Mouse (Mus musculus) intestine, embryonic 15.5 days (tissue): Measurements from ENCODE around the gene Rspry1. TPM values are rescaled to one million over a fixed set of nuclear protein-coding genes. Genes with fewer than 3 reads are reported as not detected.

Experiments
- ATAC-seq: fragments of 200-750 bp; cut with Nextera tagmentation; 2 replicates; pipeline ENCODE4 v1.8.0; 2017; ENCODE audit warnings: moderate TSS enrichment, moderate library complexity
- H3K27ac ChIP-seq: fragments of 300-500 bp; sonication (generic); 2 replicates; pipeline ENCODE4 v1.5.1; 2015; ENCODE audit warnings: mild to moderate bottlenecking, inconsistent platforms
- H3K27me3 ChIP-seq: fragments of 300-500 bp; sonication (generic); replicated peaks from 2 replicates; pipeline ENCODE4 v1.6.1; 2015; ENCODE audit warnings: inconsistent platforms
- H3K36me3 ChIP-seq: fragments of 300-500 bp; sonication (generic); 2 replicates; pipeline ENCODE4 v1.6.1; 2015; ENCODE audit warnings: inconsistent platforms
- H3K4me1 ChIP-seq: fragments of 300-500 bp; sonication (generic); replicated peaks from 2 replicates; pipeline ENCODE4 v1.6.1; 2015; ENCODE audit warnings: inconsistent platforms
- H3K4me2 ChIP-seq: fragments of 300-500 bp; sonication (generic); replicated peaks from 2 replicates; pipeline ENCODE4 v1.6.1; 2015; ENCODE audit warnings: mild to moderate bottlenecking, inconsistent platforms
- H3K4me3 ChIP-seq: fragments of 300-500 bp; sonication (generic); replicated peaks from 2 replicates; pipeline ENCODE4 v1.5.1; 2015; ENCODE audit warnings: inconsistent platforms
- H3K9ac ChIP-seq: fragments of 300-500 bp; sonication (generic); 2 replicates; pipeline ENCODE4 v1.6.1; 2015; ENCODE audit warnings: inconsistent platforms
- H3K9me3 ChIP-seq: fragments of 300-500 bp; sonication (generic); 2 replicates; pipeline ENCODE4 v1.6.1; 2016; ENCODE audit warnings: inconsistent platforms
- WGBS: fragments of 180-500 bp; shearing (Covaris S2); methylation state at CpG from one replicate; pipeline ENCODE4 v1.1.7; 2015; 5-methylcytosine and 5-hydroxymethylcytosine counted together
- polyA plus RNA-seq: library from polyadenylated mRNA; unstranded; fragments of >200 nt; fragmentation: Nextera tagmentation; extraction: Ambion mirVana; gene quantifications from 2 replicates; pipeline ENCODE4 v1.2.1, GENCODE M21; 2015

Rspry1 gene
- polyA plus RNA-seq, 1 experiment from 2014 or later, result 28.3 TPM

DNA sequence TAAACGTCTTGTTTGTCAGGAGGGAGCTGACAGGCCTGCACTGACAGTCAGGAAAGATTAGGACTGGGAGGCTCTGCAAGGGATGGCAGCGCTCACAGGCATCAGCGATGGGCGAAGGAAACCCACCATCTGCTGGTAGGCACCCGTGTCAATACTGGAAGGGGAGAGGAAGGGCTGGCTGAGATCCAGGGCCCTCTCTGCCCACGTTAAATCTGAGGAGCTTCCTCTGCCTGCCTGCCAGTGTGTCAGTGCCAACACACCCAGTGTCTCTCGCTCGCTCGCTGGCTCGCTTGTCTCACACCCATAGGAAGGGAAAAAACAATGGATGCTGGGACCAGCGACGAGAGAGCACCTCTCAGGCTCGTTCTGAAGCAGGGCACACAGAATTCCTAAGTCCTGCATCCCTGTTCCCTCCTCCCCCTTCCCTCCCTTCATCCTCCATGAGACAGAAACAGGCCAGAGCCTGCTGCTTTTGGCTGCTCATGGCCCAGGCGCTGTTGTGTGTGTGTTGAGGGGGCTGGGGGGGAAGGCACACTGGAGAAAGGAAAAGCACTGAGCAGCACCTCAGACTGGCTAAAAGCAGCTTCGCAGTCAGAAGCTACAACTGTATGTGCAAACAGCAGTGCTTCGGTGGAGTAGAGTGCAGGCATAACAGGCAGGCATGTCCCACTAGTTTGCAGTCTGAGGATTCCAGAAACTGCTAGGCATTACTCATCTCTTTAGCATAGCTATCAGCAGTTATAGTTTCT, 27.4 kb upstream of the Rspry1 start:
- H3K27ac ChIP-seq, result no peak overlapping the region
- no peaks in the 10 kb centered on the region for H3K9me3 ChIP-seq
- H3K9ac ChIP-seq, result no peak overlapping the region
- H3K27me3 ChIP-seq, result no peaks in the 10 kb centered on the region
- no peak overlapping the region for H3K4me3 ChIP-seq
- no peak overlapping the region for H3K4me2 ChIP-seq
- H3K36me3 ChIP-seq, result peaks cover 26% of the 10 kb centered on the region
- WGBS, result 90% methylated on average over 16 of the region's 16 CpGs
- H3K4me1 ChIP-seq, result no peaks in the 10 kb centered on the region
- no peak for ATAC-seq

DNA sequence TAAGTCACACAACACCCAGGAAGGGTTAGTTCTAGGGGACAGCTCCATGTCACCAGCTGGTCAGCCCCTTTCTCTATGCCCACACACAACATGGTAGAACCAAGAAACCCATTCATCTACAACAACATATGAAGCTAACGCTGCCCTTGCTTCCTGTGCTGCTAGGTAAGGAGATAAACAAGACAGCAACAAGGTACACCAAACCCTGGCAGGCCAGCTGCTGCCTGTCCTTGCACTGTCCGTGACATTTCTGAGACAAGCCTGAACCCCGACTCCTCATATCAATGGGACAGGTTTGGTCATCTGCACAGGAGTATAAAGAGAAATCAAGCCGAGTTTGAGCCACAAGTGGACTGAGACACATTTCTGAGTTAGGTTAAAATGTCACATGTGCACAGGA, 26.6 kb upstream of the Rspry1 start:
- WGBS, result 92% methylated on average over 4 of the region's 4 CpGs
- H3K27me3 ChIP-seq, result no peaks in the 10 kb centered on the region
- peaks cover 27% of the 10 kb centered on the region for H3K36me3 ChIP-seq
- no peaks in the 10 kb centered on the region for H3K4me1 ChIP-seq
- no peak overlapping the region for H3K27ac ChIP-seq
- H3K9ac ChIP-seq, result no peak overlapping the region
- H3K4me3 ChIP-seq, result no peak overlapping the region
- no peak overlapping the region for H3K4me2 ChIP-seq
- H3K9me3 ChIP-seq, result no peaks in the 10 kb centered on the region
- ATAC-seq, result no peak

DNA sequence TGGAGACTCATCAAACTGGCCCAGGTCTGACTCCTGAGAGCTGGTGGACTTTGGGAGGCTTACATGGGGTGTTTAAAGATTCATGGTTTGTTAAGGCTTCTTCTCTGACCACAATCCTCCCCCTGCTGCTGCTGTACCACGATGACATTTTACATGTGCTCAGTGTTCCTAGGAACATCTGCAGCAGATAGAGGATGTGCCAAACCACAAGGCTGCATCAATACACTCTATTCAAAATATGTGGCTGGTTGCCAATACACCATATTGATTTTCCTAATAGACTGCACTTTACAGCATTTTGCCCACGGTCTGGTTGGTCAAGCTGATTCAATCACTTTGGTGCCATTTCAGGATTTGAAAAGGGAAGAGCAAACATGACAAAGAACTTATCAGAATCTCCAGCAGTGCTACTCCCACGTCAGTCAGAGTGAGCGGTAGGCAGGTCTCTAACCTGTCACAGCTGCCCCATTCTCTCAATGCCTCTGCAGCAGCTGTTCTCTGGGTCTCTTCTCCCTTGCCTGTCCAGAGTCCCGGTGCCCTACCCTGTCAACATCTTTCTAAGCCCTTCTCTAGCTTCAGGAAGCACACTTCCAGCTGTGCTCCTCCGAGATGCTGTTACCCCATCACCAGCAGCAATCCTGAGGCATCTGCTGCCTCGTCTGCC, 19.8 kb upstream of the Rspry1 start:
- H3K27ac ChIP-seq, result no peak overlapping the region
- no peak overlapping the region for H3K4me2 ChIP-seq
- peaks cover 48% of the 10 kb centered on the region for H3K36me3 ChIP-seq
- no peaks in the 10 kb centered on the region for H3K9me3 ChIP-seq
- ATAC-seq, result no peak
- WGBS, result 81% methylated on average over 7 of the region's 7 CpGs
- H3K27me3 ChIP-seq, result no peaks in the 10 kb centered on the region
- no peaks in the 10 kb centered on the region for H3K4me1 ChIP-seq
- no peak overlapping the region for H3K4me3 ChIP-seq
- H3K9ac ChIP-seq, result no peak overlapping the region

DNA sequence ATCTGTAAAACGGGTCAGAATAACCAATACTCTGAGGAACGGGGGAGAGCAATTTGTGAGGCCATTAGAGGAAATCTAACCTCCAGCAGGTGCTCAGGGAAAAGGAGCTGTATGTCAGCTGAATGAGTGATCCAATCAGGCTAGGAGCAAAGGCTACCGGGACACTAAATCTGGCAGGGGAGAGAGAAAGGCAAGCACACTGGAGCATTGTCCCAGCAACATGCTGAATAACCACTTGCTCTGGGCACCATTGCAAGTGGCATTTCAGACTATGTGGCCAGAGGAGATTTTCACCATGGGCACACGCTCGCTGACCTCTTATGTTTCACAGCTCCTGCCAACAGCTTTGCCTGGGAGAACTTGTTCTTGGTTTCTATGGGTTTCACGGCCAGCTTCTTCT, 19.2 kb upstream of the Rspry1 start:
- H3K4me2 ChIP-seq, result no peak overlapping the region
- H3K4me1 ChIP-seq, result no peaks in the 10 kb centered on the region
- no peak overlapping the region for H3K9ac ChIP-seq
- H3K9me3 ChIP-seq, result no peaks in the 10 kb centered on the region
- ATAC-seq, result no peak
- no peak overlapping the region for H3K4me3 ChIP-seq
- no peak overlapping the region for H3K27ac ChIP-seq
- H3K36me3 ChIP-seq, result peaks cover 53% of the 10 kb centered on the region
- H3K27me3 ChIP-seq, result no peaks in the 10 kb centered on the region
- 90% methylated on average over 6 of the region's 6 CpGs for WGBS

DNA sequence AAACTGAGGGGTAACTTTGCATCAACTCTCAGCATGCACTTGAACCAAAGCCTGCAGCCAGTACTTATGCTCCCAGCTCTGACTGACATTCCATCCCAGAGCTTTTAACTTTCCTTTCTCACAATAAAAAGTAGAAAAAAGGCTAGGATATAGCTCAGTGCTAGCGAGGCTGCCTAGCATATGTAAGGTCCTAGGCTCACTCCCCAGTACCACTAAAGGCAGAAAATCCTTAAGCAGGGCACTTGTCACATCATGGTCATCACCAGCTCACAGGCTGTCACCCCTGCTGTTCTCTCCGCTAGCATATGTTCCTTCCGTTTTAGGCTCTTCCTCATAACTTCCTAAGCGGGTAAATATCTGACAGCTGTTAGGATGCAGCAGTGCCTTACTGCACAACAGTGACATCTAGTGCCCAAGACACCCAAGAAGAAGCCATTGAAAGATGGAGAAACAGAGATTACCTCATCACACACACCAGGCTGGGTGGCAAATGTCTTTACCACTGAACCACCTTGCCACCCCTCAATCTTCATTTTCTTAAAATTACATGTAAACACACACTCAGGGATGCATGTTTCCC, 17.4 kb upstream of the Rspry1 start:
- no peak overlapping the region for H3K4me3 ChIP-seq
- 0 out of 2 replicates have a peak, but pooled peaks have one; percentile 23 for ATAC-seq
- WGBS, result 48% methylated on average over 4 of the region's 4 CpGs

DNA sequence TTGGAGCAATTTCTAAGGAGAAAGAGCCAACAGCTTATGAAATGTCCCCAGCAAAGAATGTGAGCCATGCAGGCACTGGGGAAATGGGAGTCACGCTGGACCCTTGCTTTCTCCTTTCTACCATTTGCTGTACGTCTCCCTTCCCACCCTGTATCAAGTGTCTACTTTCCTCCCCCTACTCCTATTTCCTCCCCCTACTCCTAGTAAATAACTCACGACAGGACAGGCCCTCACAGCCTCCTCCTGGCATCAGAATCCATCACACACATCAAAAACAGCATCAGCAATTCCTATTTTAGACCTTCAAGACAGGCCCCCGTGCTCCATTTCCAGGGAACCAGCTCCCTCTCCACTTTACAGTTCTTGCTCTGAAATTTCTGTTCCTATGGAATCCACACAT, 10.0 kb upstream of the Rspry1 start:
- H3K4me2 ChIP-seq, result no peak overlapping the region
- no peak overlapping the region for H3K9ac ChIP-seq
- H3K4me3 ChIP-seq, result no peak overlapping the region
- no peak for ATAC-seq
- H3K27me3 ChIP-seq, result no peaks in the 10 kb centered on the region
- peaks cover 11% of the 10 kb centered on the region; the same call in 1 of the 2 replicates for H3K36me3 ChIP-seq
- H3K4me1 ChIP-seq, result no peaks in the 10 kb centered on the region; the same call in 1 of the 2 replicates
- H3K27ac ChIP-seq, result no peak overlapping the region
- 82% methylated on average over 4 of the region's 4 CpGs for WGBS
- no peaks in the 10 kb centered on the region for H3K9me3 ChIP-seq

More for the DNA sequence above, 17.4 kb upstream of the Rspry1 start:
- no peaks in the 10 kb centered on the region for H3K27me3 ChIP-seq
- H3K9me3 ChIP-seq, result no peaks in the 10 kb centered on the region
- H3K4me2 ChIP-seq, result no peak overlapping the region
- H3K9ac ChIP-seq, result no peak overlapping the region
- peaks cover 42% of the 10 kb centered on the region for H3K36me3 ChIP-seq
- no peak overlapping the region for H3K27ac ChIP-seq
- no peaks in the 10 kb centered on the region for H3K4me1 ChIP-seq

DNA sequence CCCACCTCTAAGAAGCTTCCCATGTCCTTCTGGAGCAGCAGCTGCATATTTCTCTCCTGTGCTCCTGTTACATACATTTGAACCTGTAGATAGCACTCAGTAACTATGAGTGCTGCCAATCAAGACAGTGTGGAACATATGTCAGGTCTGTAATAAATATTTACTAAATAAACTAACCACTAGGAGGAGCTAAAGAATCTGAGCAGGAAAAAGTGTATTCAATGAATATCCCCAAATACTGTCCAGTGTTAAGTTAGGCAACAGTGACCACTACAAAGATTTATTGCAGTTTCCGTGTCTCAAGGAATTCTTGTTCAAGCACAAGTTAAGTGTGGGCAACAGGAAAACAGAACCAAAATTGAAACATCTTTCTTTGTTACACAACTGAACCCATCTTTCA, 7.5 kb upstream of the Rspry1 start:
- Histone ChIP-seq H3K4me3 (no peak overlapping the region), H3K4me2 (no peak overlapping the region), H3K9ac (no peak overlapping the region), H3K27ac (no peak overlapping the region), H3K36me3 (0 out of 2 replicates have a peak, but pooled peaks cover 3% of the 10 kb centered on the region), H3K9me3 (no peaks in the 10 kb centered on the region), H3K4me1 (no peaks in the 10 kb centered on the region; the same call in 1 of the 2 replicates), H3K27me3 (no peaks in the 10 kb centered on the region)
- ATAC-seq, result no peak
- 47% methylated on average over 1 of the region's 1 CpGs for WGBS

DNA sequence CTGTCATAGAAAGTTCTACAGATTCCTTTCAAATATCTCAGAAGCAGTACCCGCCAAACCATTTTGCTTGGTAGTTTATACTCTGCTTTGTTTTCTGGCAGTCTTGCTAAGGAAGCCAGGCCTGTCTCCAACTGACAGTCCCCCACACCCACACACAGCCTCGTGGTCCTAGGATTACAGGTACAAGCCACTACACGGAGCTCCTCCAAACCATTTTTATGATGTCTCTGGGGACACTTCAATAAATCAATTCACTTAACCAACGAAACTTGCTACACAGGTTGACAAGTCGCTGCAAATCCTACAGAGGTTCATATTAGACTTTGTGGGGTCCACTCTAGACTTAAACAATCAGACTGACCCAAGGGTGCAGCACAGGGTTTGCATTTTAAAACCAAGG, 1.3 kb upstream of the Rspry1 start:
- WGBS, result 17% methylated on average over 5 of the region's 5 CpGs

DNA sequence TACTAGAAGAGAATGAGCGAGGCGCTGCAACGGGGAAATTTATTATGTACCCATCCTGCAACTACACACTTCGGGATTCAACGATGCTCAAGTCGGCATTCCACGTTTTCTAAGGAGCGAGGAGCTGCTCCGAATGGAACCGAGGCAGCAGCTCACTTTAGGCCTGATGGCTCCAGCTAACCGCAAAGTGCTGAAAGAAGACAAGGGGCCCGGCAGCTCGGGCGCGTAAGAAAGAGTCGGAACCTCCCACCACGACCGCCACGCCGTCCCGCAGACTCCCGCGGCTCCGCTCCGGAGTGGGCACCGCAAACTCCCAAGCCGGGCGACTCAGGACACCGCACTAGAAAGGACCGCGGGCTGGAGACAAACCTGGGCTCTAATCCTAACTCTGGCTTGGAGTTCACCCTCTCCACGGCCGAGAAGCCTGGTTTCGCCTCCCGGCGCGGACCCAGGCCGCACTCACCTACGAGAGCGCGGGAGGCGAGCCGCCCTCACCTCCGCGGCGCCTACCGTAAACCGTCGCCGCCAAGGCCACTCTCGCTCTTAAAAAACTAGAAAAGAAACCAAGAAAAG, 617 bp upstream of the Rspry1 start:
- Histone ChIP-seq H3K4me2 (peak overlapping the region; percentile 81), H3K27ac (peak overlapping the region; percentile 87), H3K9ac (peak overlapping the region; percentile 76), H3K4me1 (peaks cover 10% of the 10 kb centered on the region), H3K4me3 (peak overlapping the region; percentile 91), H3K36me3 (no peaks in the 10 kb centered on the region), H3K9me3 (no peaks in the 10 kb centered on the region), H3K27me3 (no peaks in the 10 kb centered on the region)
- under 1% methylated on average over 51 of the region's 51 CpGs for WGBS
- ATAC-seq, result peak; percentile 40

More for the DNA sequence above, 1.3 kb upstream of the Rspry1 start:
- no peak for ATAC-seq
- peak overlapping the region; percentile 81 for H3K4me2 ChIP-seq
- peak overlapping the region; percentile 91 for H3K4me3 ChIP-seq
- no peaks in the 10 kb centered on the region for H3K36me3 ChIP-seq
- no peak overlapping the region for H3K27ac ChIP-seq
- H3K9ac ChIP-seq, result peak overlapping the region; percentile 76
- no peaks in the 10 kb centered on the region for H3K27me3 ChIP-seq
- peaks cover 10% of the 10 kb centered on the region for H3K4me1 ChIP-seq
- H3K9me3 ChIP-seq, result no peaks in the 10 kb centered on the region

DNA sequence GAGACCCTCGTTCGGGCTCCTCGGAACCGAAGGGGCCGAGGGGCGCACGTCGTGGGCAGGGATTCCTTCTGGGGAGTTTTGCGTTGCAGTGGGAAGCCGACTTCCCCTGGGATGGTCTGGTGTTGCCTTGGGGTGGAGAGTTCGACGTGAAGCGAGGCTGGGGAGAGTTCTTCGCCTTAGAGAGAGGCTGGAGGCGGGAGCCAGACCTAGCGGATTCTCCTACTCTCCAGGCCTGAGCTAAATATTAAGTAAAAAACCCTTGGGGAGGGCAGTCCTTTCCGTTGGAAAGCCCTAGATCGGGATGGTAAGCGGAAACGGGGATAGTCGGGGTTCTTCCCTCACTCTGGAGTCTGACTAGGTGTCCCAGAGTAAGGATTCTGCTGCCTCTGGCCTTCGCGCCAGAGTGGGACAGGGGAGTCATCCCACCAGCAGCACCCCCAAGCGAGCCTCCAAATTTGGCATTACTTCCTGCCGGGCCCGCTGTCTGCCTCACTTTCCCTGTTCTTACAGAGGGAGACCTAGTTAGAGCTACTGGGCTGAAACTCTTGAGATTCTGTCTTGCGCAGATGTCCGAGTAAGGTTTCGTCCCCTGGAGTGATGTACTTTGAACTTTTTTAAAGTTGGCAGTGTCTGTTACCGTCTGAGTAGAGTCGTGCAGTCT, 864 bp downstream of the Rspry1 start:
- Histone ChIP-seq H3K4me2 (peak overlapping the region; percentile 87), H3K9ac (peak overlapping the region; percentile 95), H3K27ac (peak overlapping the region; percentile 79), H3K4me3 (peak overlapping the region; percentile 91), H3K4me1 (peaks cover 10% of the 10 kb centered on the region), H3K36me3 (no peaks in the 10 kb centered on the region), H3K27me3 (no peaks in the 10 kb centered on the region), H3K9me3 (no peaks in the 10 kb centered on the region)
- peak; percentile 8; the same call in 1 of the 2 replicates for ATAC-seq
- WGBS, result under 1% methylated on average over 31 of the region's 31 CpGs

DNA sequence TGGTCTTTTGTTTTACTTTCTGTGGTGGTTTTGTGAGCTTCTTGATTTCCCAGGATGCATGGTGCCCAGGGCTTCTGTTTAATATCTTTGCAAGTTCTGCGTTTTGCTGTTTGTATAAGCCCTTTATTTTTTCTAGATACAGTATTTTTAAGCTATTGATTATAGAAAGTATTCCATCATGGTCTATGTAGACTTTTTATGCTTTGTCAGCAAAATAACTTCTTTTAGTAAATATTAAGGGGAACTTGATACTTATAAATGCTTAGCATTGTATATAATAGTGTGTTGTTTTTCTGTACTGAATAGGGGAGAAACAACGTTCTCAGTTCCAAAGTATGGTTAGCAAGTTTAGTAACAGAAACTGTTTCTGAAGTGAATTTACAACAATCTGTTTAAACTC, 2.3 kb downstream of the Rspry1 start:
- no peak for ATAC-seq
- H3K4me2 ChIP-seq, result no peak overlapping the region
- H3K9ac ChIP-seq, result no peak overlapping the region
- no peaks in the 10 kb centered on the region for H3K9me3 ChIP-seq
- H3K27ac ChIP-seq, result no peak overlapping the region
- 79% methylated on average over 2 of the region's 2 CpGs for WGBS
- H3K4me1 ChIP-seq, result peaks cover 10% of the 10 kb centered on the region
- H3K27me3 ChIP-seq, result no peaks in the 10 kb centered on the region
- H3K36me3 ChIP-seq, result no peaks in the 10 kb centered on the region
- H3K4me3 ChIP-seq, result no peak overlapping the region

DNA sequence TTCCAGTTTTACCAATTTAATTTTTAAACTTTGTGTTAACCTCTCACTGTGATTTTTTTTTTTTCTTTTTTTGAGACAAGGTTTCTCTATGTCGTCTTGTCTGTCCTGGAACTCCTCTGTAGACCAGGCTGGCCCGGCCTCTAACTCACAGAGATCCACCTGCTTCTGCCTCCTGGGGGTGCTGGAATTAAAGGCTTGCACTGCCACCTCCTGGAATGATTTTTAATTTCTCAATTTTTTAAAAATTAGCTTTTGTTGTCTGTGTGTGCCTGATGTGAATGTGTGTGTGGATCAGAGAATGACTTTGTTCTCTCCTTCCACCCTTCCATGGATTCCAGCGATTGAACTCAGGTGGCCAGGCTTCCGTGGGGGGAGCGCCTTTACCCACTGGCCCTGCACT, 5.3 kb downstream of the Rspry1 start:
- no peaks in the 10 kb centered on the region for H3K27me3 ChIP-seq
- WGBS, result 95% methylated on average over 5 of the region's 5 CpGs
- no peaks in the 10 kb centered on the region for H3K9me3 ChIP-seq
- ATAC-seq, result no peak
- H3K9ac ChIP-seq, result no peak overlapping the region
- no peaks in the 10 kb centered on the region for H3K36me3 ChIP-seq
- H3K27ac ChIP-seq, result no peak overlapping the region
- H3K4me3 ChIP-seq, result no peak overlapping the region
- H3K4me1 ChIP-seq, result 0 out of 2 replicates have a peak, but pooled peaks cover 5% of the 10 kb centered on the region
- H3K4me2 ChIP-seq, result no peak overlapping the region
